Mouse (Mus musculus) right cerebral cortex, postnatal 4 days (tissue): ENCODE results near the gene Caprin2.

Experiments
- DNase-seq: peaks from one replicate; pipeline ENCODE4 v3.0.0-alpha.2; 2022

The Caprin2 gene

DNA sequence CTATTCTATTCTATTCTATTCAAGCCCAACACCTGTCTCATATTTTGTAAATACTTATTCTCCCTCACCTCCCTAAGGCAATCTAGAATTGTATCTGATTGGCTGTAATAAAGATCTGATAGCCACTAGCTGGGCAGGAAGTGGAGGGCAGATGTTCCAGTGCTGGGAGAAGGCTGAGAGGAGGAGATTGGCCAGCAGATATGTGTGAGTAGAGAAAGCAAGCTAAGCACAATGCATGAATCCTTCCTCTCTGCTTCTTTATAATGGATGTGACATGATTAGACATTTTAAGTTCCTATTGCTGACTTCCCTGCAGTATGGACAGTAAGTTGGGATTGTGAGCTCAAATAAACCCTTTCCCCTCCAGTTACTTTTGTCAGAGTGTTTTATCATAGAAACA, 57.6 kb downstream of the Caprin2 start:
- no peak for DNase-seq

DNA sequence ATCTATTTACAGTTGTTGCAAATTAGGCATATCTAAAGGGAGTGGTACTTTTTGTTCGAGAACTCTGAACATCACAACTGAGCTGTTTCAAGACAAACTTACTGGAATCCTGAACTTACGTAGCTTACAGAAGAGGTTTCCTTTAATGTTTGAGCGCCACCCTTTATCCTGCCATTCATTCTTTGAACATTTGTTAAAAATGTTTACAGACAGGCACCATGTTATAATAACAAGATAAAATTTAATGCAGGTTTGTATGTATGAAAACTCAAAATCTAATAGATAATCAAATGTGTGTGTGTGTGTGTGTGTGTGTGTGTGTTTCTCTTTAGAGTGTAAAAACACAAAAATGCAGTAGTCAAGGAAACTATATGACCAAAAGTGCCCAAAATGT, 64.3 kb downstream of the Caprin2 start:
- DNase-seq: no peak

DNA sequence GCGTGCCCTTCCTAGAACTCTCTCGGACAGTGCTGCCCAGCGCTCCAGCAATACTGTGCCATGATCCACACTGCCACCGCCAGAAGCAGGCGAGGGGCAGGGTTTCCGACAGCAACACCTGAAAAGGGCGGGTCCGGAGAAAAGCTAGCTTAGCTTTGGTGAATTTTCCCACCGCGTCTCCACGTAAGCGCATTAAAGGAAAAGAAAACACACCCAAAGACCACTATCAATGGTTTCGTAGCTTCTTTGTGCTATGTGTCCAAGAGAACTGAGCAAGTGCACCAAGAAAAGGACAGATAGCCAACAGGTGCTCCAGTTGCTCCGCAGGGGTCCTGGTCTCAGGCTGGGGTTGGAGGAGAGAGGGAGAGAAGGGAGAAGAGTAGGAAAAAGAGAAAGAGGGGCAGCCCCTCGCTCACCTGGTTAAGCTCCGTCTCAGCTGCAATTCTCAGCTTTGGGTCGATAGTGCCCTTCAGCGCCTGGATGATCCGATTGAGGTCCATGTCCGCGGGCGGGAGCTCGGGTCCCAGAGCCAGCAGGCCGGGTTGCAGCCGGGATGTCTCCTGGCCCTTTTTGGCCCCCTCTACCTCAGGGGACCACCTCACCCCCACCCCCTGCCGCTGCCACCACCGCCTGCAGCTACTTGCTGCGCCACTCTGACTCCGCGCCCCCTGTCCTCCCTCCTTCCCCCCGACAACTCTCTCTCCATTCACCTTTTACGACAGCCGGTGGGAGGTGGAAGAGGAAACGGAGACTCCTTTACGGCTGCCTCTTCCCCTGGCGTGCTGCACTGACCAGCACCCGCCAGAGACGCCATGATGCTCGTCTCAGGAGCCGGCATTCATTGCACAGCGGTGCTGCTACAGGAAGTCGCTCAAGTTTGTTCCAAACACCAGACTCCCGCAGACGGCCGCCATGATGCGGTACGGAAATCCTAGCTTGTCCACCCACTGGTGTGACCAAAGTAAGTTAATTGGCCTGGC, 65.0 kb downstream of the Caprin2 start, which contains the start of gene Ipo8:
Ipo8 (minus strand) TSS at position 720 of the 980 bp plus-strand sequence.
- DNase-seq: peak; percentile 82

DNA sequence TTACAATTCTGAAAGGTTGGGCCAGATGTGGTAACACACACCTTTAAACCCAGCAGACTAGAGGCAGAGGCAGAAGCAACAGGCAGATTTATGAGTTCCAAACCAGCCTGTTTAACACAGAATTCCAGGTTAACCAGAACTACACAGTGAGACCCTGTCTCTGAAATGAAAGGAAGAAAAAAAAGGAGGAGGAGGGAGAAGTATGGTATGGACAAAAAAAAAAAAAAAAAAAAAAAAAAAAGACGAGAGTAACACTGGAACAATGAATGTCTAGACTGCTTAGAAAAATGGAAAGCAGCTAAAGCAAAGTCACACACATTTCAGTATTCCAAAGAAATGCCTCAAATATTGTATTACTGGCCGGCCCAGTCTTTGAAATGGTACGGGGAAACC, 65.7 kb downstream of the Caprin2 start:
- no peak for DNase-seq

DNA sequence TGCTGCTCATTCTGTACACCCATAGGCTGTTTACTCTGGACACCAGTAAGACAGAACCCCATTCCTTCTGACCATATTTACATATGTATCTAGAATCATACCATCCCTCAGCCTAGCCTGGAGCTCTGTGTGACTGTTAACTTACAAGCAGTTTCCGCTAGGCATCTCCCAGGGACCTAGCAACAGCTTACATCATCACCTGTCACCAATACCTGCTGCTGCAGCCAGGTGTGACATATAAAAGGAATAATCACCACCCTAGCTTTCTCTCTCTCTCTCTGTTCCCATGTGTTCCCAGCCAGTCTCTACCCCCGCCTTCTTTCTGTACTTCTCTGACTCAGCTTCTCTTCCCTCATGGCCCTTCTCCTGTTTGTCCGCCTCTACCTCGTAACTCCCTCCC, 69.9 kb downstream of the Caprin2 start:
- no peak for DNase-seq

DNA sequence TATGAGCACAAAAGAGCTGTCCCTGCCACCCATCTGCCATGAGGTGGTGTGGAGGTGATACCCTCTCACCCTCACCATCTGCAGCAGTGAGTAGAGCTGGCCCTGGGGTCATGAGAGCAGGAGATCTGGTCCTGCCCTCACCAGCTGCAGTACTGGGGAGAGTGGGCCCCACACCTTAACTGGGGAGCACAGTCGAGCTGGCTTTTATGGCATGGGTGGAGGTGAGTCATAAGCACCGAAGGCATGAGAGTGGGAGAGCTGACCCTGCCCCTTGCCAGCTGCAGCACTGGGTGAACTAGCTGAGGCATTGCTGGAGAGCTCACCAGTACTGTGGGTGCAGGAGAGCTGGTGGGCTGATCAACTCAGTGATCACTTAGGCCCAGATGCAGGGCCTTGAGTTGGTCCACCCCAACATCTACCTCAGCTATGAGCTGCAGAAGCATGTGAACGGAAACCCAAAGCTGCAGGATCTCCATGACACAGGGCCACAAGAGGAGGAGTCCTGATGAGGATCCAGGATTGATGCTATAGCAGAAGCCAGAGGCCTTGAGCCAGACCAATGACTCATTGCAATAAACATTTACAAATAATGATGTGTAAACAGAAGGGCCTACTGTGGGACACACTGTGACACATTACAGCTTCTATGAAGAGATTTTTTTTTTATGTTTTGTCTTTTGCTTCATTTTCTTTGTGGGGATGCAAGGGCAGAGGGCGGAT, 77.3 kb downstream of the Caprin2 start:
- DNase-seq: no peak

DNA sequence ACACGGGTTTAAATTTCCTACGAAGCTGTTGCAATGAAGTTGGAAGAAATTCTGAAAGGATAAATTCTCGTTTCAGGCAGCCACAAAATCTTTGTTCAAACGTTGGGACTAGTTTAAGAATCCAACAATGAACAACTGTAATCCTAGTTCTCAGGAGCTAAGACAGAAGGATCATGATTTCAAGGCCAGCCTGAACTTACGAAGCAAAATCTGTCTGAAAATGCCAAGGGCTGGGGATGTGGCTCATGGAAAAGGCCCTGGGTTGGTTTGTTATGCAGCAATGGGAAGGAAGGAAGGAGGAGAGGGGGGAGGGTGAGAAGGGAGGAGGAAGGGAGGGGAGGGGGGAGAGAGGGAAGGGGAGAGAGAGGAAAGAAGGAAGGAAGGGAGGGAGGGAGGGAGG, 79.3 kb downstream of the Caprin2 start:
- DNase-seq: no peak

DNA sequence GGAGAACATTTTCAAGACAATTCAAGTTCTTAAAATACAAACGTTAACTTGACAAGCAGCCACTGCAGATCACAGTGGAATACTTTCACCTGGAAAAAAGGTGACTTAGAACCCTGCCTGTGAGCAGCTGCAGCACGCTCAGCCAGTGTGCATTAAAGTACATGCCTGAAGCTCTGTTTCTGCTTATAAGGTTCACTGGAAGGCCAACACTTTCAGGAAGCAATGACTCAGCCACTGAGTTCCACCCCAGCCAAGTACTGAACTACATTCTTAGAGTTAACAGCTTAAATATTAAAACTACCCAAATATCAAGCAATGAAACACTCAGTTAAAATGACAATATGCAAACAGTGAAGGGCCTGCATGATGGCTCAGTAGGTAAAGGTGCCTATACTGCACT, 84.9 kb downstream of the Caprin2 start:
- DNase-seq: no peak

DNA sequence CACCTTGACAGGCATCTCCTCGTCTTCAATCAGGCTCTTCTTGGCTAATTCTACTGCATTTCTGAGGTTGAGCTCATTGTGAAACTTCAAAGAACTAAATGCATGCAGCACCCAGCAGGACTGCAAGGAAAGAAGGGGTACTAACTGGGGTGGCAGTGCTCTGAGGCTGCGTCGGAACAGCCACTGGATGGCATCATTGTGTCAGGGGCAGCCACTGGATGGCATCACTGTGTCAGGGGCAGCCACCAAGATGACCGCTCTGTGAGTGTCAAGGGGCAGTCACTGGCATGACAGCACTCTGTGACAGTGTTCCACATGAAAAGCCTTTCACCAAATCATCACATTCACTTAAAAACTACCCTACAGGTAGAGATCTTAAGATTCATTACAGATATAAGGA, 96.3 kb downstream of the Caprin2 start:
- no peak for DNase-seq

DNA sequence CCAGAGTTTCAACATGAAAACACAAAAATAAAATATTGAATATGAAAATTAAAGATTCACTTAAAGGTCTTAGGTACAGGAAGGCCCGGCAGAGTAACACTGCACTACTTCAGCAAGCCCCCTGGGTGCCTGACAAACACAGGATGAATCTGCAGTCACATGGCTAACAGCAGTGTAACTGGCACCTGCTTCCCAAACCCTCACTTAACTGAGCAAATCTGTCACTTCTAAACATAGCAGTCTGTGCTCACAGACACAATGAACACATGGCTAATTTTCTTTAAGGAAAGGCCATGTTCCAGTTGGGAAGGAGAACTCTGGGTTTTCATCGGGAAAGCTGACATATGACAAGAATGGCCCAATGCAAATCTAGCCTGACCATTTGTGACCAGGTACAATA, 100.9 kb downstream of the Caprin2 start:
- DNase-seq: no peak
